Mouse (Mus musculus) ES-Bruce4 (cell line): Measurements from ENCODE around the gene Dynll1.

Experiments used
- EP300 ChIP-seq: IDR thresholded peaks from 2 replicates; pipeline ENCODE4 v1.6.1; 2011; ENCODE audit warnings: low read depth, low read length; ENCODE audit not compliant: insufficient read depth
- POLR2A ChIP-seq: IDR thresholded peaks from one replicate; pipeline ENCODE4 v1.8.1; 2011; ENCODE audit warnings: low read length; ENCODE audit not compliant: insufficient read depth

- TF ChIP-seq EP300 (no peak), POLR2A (no peak)
These were observed 27.1 kb upstream of the Dynll1 start for GRCm38 (mm10) chr5:115327610-115328548.
